Mouse (Mus musculus) midbrain, embryonic 12.5 days (tissue): ENCODE data around the gene Msi2. TPM values are rescaled to one million over a fixed set of nuclear protein-coding genes. Genes with fewer than 3 reads are reported as not detected.
A peak's percentile ranks its signal among the peaks of the same experiment; 100 is the strongest.

Experiments
- ATAC-seq: fragments of 200-750 bp; cut with Nextera tagmentation; 2 replicates; pipeline ENCODE4 v1.8.0; 2017; ENCODE audit warnings: low read depth, moderate TSS enrichment, moderate library complexity; ENCODE audit not compliant: low FRiP score
- H3K27ac ChIP-seq: fragments of 300-500 bp; sonication (generic); replicated peaks from 2 replicates; pipeline ENCODE4 v1.5.1; 2016; ENCODE audit warnings: mild to moderate bottlenecking
- H3K27me3 ChIP-seq: fragments of 300-500 bp; sonication (generic); 2 replicates; pipeline ENCODE4 v1.6.1; 2016; ENCODE audit warnings: mild to moderate bottlenecking
- H3K36me3 ChIP-seq: fragments of 300-500 bp; sonication (generic); 2 replicates; pipeline ENCODE4 v1.6.1; 2016
- H3K4me1 ChIP-seq: fragments of 300-500 bp; sonication (generic); 2 replicates; pipeline ENCODE4 v1.6.1; 2016
- H3K4me2 ChIP-seq: fragments of 300-500 bp; sonication (generic); replicated peaks from 2 replicates; pipeline ENCODE4 v1.6.1; 2016; ENCODE audit warnings: mild to moderate bottlenecking, moderate library complexity
- H3K4me3 ChIP-seq: fragments of 300-500 bp; sonication (generic); 2 replicates; pipeline ENCODE4 v1.5.1; 2016; ENCODE audit warnings: mild to moderate bottlenecking
- H3K9ac ChIP-seq: fragments of 300-500 bp; sonication (generic); replicated peaks from 2 replicates; pipeline ENCODE4 v1.6.1; 2016; ENCODE audit warnings: mild to moderate bottlenecking, moderate library complexity
- H3K9me3 ChIP-seq: fragments of 300-500 bp; sonication (generic); 2 replicates; pipeline ENCODE4 v1.6.1; 2016; ENCODE audit warnings: mild to moderate bottlenecking
- WGBS: fragments of 180-500 bp; shearing (Covaris S2); methylation state at CpG from one replicate; pipeline ENCODE4 v1.1.7; 2016; 5-methylcytosine and 5-hydroxymethylcytosine counted together
- polyA plus RNA-seq: library from polyadenylated mRNA; unstranded; fragments of >200 nt; fragmentation: Nextera tagmentation; extraction: Ambion mirVana; gene quantifications from 2 replicates; pipeline ENCODE4 v1.2.1, GENCODE M21; 2016

The Msi2 gene
- polyA plus RNA-seq, 1 experiment from 2014 or later, result 47.9 TPM

GRCm38 (mm10) chr11:88334893-88335292 is 383.4 kb downstream of the Msi2 start:
- no peak overlapping the region for H3K4me2 ChIP-seq

GRCm38 (mm10) chr11:88332309-88332934 is 385.9 kb downstream of the Msi2 start:
- no peak overlapping the region for H3K4me2 ChIP-seq
- no peaks in the 10 kb centered on the region for H3K36me3 ChIP-seq
- no peak for ATAC-seq
- H3K9ac ChIP-seq, result no peak overlapping the region
- no peaks in the 10 kb centered on the region; the same call in 1 of the 2 replicates for H3K27me3 ChIP-seq
- WGBS, result 91% methylated on average over 8 of the region's 8 CpGs
- peaks cover 42% of the 10 kb centered on the region for H3K4me1 ChIP-seq
- H3K9me3 ChIP-seq, result no peaks in the 10 kb centered on the region
- H3K4me3 ChIP-seq, result no peak overlapping the region
- H3K27ac ChIP-seq, result 0 out of 2 replicates have a peak overlapping the region, but pooled peaks have one; percentile 20

More at GRCm38 (mm10) chr11:88334893-88335292, 383.4 kb downstream of the Msi2 start:
- Histone ChIP-seq H3K27me3 (no peaks in the 10 kb centered on the region; the same call in 1 of the 2 replicates), H3K4me1 (peaks cover 31% of the 10 kb centered on the region), H3K27ac (peak overlapping the region; percentile 49), H3K9ac (0 out of 2 replicates have a peak overlapping the region, but pooled peaks have one; percentile 24), H3K9me3 (no peaks in the 10 kb centered on the region), H3K4me3 (no peak overlapping the region), H3K36me3 (peaks cover 17% of the 10 kb centered on the region)
- 22% methylated on average over 5 of the region's 5 CpGs for WGBS
- ATAC-seq, result no peak

GRCm38 (mm10) chr11:88331722-88332121 is 386.6 kb downstream of the Msi2 start:
- Histone ChIP-seq H3K4me3 (no peak overlapping the region), H3K4me1 (peaks cover 48% of the 10 kb centered on the region), H3K9ac (no peak overlapping the region), H3K27me3 (no peaks in the 10 kb centered on the region; the same call in 1 of the 2 replicates), H3K27ac (no peak overlapping the region), H3K9me3 (no peaks in the 10 kb centered on the region), H3K36me3 (no peaks in the 10 kb centered on the region), H3K4me2 (no peak overlapping the region)
- no peak for ATAC-seq
- WGBS, result 94% methylated on average over 8 of the region's 8 CpGs

- H3K27me3 ChIP-seq, result no peaks in the 10 kb centered on the region; the same call in 1 of the 2 replicates
- peak overlapping the region; percentile 7; the same call in 1 of the 2 replicates for H3K27ac ChIP-seq
- H3K9me3 ChIP-seq, result no peaks in the 10 kb centered on the region
- peaks cover 46% of the 10 kb centered on the region for H3K4me1 ChIP-seq
- H3K4me3 ChIP-seq, result no peak overlapping the region
- ATAC-seq, result no peak
- H3K4me2 ChIP-seq, result no peak overlapping the region
- no peaks in the 10 kb centered on the region for H3K36me3 ChIP-seq
- H3K9ac ChIP-seq, result no peak overlapping the region
- 67% methylated on average over 11 of the region's 11 CpGs for WGBS
Measured at GRCm38 (mm10) chr11:88330799-88331198, 387.5 kb downstream of the Msi2 start.

GRCm38 (mm10) chr11:88328813-88329595 is 389.3 kb downstream of the Msi2 start:
- Histone ChIP-seq H3K27ac (no peak overlapping the region), H3K4me1 (peaks cover 29% of the 10 kb centered on the region), H3K4me2 (no peak overlapping the region), H3K9me3 (no peaks in the 10 kb centered on the region), H3K9ac (no peak overlapping the region), H3K27me3 (no peaks in the 10 kb centered on the region; the same call in 1 of the 2 replicates), H3K36me3 (no peaks in the 10 kb centered on the region), H3K4me3 (no peak overlapping the region)
- ATAC-seq, result no peak
- WGBS, result 90% methylated on average over 17 of the region's 17 CpGs

GRCm38 (mm10) chr11:88327016-88327415 is 391.3 kb downstream of the Msi2 start:
- WGBS, result 13% methylated on average over 4 of the region's 4 CpGs
- ATAC-seq, result no peak
- no peaks in the 10 kb centered on the region; the same call in 1 of the 2 replicates for H3K27me3 ChIP-seq
- H3K4me2 ChIP-seq, result no peak overlapping the region
- no peak overlapping the region for H3K27ac ChIP-seq
- no peaks in the 10 kb centered on the region for H3K36me3 ChIP-seq
- no peak overlapping the region for H3K4me3 ChIP-seq
- H3K9me3 ChIP-seq, result 0 out of 2 replicates have a peak, but pooled peaks cover 2% of the 10 kb centered on the region
- peaks cover 29% of the 10 kb centered on the region for H3K4me1 ChIP-seq
- no peak overlapping the region for H3K9ac ChIP-seq

GRCm38 (mm10) chr11:88318850-88319249 is 399.5 kb downstream of the Msi2 start:
- no peak overlapping the region for H3K4me3 ChIP-seq
- 0 out of 2 replicates have a peak, but pooled peaks cover 5% of the 10 kb centered on the region for H3K9me3 ChIP-seq
- peaks cover 22% of the 10 kb centered on the region for H3K4me1 ChIP-seq
- H3K4me2 ChIP-seq, result no peak overlapping the region
- H3K36me3 ChIP-seq, result 0 out of 2 replicates have a peak, but pooled peaks cover 4% of the 10 kb centered on the region
- no peak overlapping the region for H3K9ac ChIP-seq
- 82% methylated on average over 5 of the region's 5 CpGs for WGBS
- no peaks in the 10 kb centered on the region for H3K27me3 ChIP-seq
- ATAC-seq, result no peak
- H3K27ac ChIP-seq, result no peak overlapping the region

GRCm38 (mm10) chr11:88315393-88315792 is 402.9 kb downstream of the Msi2 start:
- WGBS, result 90% methylated on average over 5 of the region's 5 CpGs
- H3K4me1 ChIP-seq, result peaks cover 41% of the 10 kb centered on the region
- no peak overlapping the region for H3K9ac ChIP-seq
- H3K27me3 ChIP-seq, result no peaks in the 10 kb centered on the region
- no peak for ATAC-seq
- no peak overlapping the region for H3K4me3 ChIP-seq
- H3K27ac ChIP-seq, result no peak overlapping the region
- no peak overlapping the region for H3K4me2 ChIP-seq
- H3K9me3 ChIP-seq, result no peaks in the 10 kb centered on the region
- no peaks in the 10 kb centered on the region for H3K36me3 ChIP-seq

- H3K4me2 ChIP-seq, result no peak overlapping the region
- H3K4me3 ChIP-seq, result no peak overlapping the region
- no peak overlapping the region for H3K9ac ChIP-seq
- peaks cover 50% of the 10 kb centered on the region for H3K4me1 ChIP-seq
- 82% methylated on average over 6 of the region's 6 CpGs for WGBS
- no peaks in the 10 kb centered on the region for H3K27me3 ChIP-seq
- no peaks in the 10 kb centered on the region for H3K36me3 ChIP-seq
- no peak for ATAC-seq
- 0 out of 2 replicates have a peak overlapping the region, but pooled peaks have one; percentile 42 for H3K27ac ChIP-seq
- no peaks in the 10 kb centered on the region for H3K9me3 ChIP-seq
Measured at GRCm38 (mm10) chr11:88314471-88314870, 403.8 kb downstream of the Msi2 start.

- H3K4me2 ChIP-seq, result no peak overlapping the region
- H3K36me3 ChIP-seq, result no peaks in the 10 kb centered on the region
- ATAC-seq, result no peak
- H3K4me3 ChIP-seq, result no peak overlapping the region
- no peaks in the 10 kb centered on the region for H3K27me3 ChIP-seq
- 50% methylated on average over 8 of the region's 8 CpGs for WGBS
- no peak overlapping the region for H3K9ac ChIP-seq
- H3K9me3 ChIP-seq, result no peaks in the 10 kb centered on the region
- H3K4me1 ChIP-seq, result peaks cover 58% of the 10 kb centered on the region
- H3K27ac ChIP-seq, result peak overlapping the region; percentile 42
Measured at GRCm38 (mm10) chr11:88313512-88313911, 404.8 kb downstream of the Msi2 start.

GRCm38 (mm10) chr11:88311606-88312005 is 406.7 kb downstream of the Msi2 start:
- no peak overlapping the region for H3K9ac ChIP-seq
- H3K36me3 ChIP-seq, result no peaks in the 10 kb centered on the region
- H3K27me3 ChIP-seq, result no peaks in the 10 kb centered on the region
- H3K27ac ChIP-seq, result peak overlapping the region; percentile 26; the same call in 1 of the 2 replicates
- no peak overlapping the region for H3K4me3 ChIP-seq
- no peak overlapping the region for H3K4me2 ChIP-seq
- H3K4me1 ChIP-seq, result peaks cover 49% of the 10 kb centered on the region
- WGBS, result 68% methylated on average over 7 of the region's 7 CpGs
- ATAC-seq, result no peak
- no peaks in the 10 kb centered on the region for H3K9me3 ChIP-seq

GRCm38 (mm10) chr11:88310773-88311172 is 407.5 kb downstream of the Msi2 start:
- no peak for ATAC-seq
- H3K27ac ChIP-seq, result peak overlapping the region; percentile 69; the same call in 1 of the 2 replicates
- no peak overlapping the region for H3K4me3 ChIP-seq
- no peak overlapping the region for H3K9ac ChIP-seq
- WGBS, result 79% methylated on average over 6 of the region's 6 CpGs
- no peaks in the 10 kb centered on the region for H3K27me3 ChIP-seq
- peaks cover 47% of the 10 kb centered on the region for H3K4me1 ChIP-seq
- H3K36me3 ChIP-seq, result no peaks in the 10 kb centered on the region
- no peak overlapping the region for H3K4me2 ChIP-seq
- no peaks in the 10 kb centered on the region for H3K9me3 ChIP-seq
